Mouse (Mus musculus) heart, postnatal 0 days (tissue): ENCODE results near the gene Rmnd5a. TPM values are rescaled to one million over a fixed set of nuclear protein-coding genes. Genes with fewer than 3 reads are reported as not detected.
"Not testable (repeated sequence)": the region's sequence is repeated elsewhere in the genome, so short reads cannot be mapped to it uniquely, and the experiment has no call there.

Experiments used
- ATAC-seq: fragments of 200-750 bp; cut with Nextera tagmentation; 2 replicates; pipeline ENCODE4 v1.8.0; 2017; ENCODE audit warnings: low read depth, moderate number of reproducible peaks, moderate library complexity; ENCODE audit not compliant: insufficient read depth
- DNase-seq: peaks from one replicate; pipeline ENCODE4 v3.0.0-alpha.2; 2016; ENCODE audit warnings: low spot score
- H3K27ac ChIP-seq: fragments of 300-500 bp; sonication (generic); 2 replicates; pipeline ENCODE4 v1.5.1; 2014; ENCODE audit warnings: low read depth, mild to moderate bottlenecking
- H3K27me3 ChIP-seq: fragments of 300-500 bp; sonication (generic); 2 replicates; pipeline ENCODE4 v1.6.1; 2014; ENCODE audit warnings: low read length, mixed read lengths; ENCODE audit not compliant: control insufficient read depth, insufficient read depth
- H3K36me3 ChIP-seq: fragments of 300-500 bp; sonication (generic); replicated peaks from 2 replicates; pipeline ENCODE4 v1.6.1; 2014; ENCODE audit warnings: low read length, mixed read lengths; ENCODE audit not compliant: control insufficient read depth, insufficient read depth
- H3K4me1 ChIP-seq: fragments of 300-500 bp; sonication (generic); 2 replicates; pipeline ENCODE4 v1.6.1; 2014; ENCODE audit warnings: antibody characterized with exemption; ENCODE audit not compliant: control insufficient read depth, insufficient read depth
- H3K4me2 ChIP-seq: fragments of 300-500 bp; sonication (generic); 2 replicates; pipeline ENCODE4 v1.6.1; 2014; ENCODE audit warnings: low read depth, mild to moderate bottlenecking, low read length, moderate library complexity
- H3K4me3 ChIP-seq: fragments of 300-500 bp; sonication (generic); 2 replicates; pipeline ENCODE4 v1.5.1; 2014; ENCODE audit warnings: low read depth, low read length
- H3K9ac ChIP-seq: fragments of 300-500 bp; sonication (generic); replicated peaks from 2 replicates; pipeline ENCODE4 v1.6.1; 2014; ENCODE audit warnings: low read depth, low read length, mixed read lengths
- H3K9me3 ChIP-seq: fragments of 300-500 bp; sonication (generic); replicated peaks from 2 replicates; pipeline ENCODE4 v1.6.1; 2016; ENCODE audit warnings: low read length; ENCODE audit not compliant: control insufficient read depth
- CTCF ChIP-seq: IDR thresholded peaks from 2 replicates; pipeline ENCODE4 v1.5.1; 2016; ENCODE audit warnings: antibody characterized with exemption, control low read depth, low read depth
- EP300 ChIP-seq: IDR thresholded peaks from 2 replicates; pipeline ENCODE4 v1.6.1; 2016; ENCODE audit warnings: antibody characterized with exemption, low read depth
- WGBS: fragments of 180-500 bp; shearing (Covaris S2); extraction: QIAGEN DNeasy Blood & Tissue Kit; methylation state at CpG from one replicate; pipeline ENCODE4 v1.1.7; 2014; 5-methylcytosine and 5-hydroxymethylcytosine counted together
- polyA plus RNA-seq: library from polyadenylated mRNA; unstranded; fragments of >200 nt; fragmentation: Nextera tagmentation; extraction: Ambion mirVana; gene quantifications from 2 replicates; pipeline ENCODE4 v1.2.1, GENCODE M21; 2015
- total RNA-seq: library from RNA; depleted of rRNA; stranded (reverse); fragments of >200 nt; gene quantifications from 2 replicates; pipeline ENCODE4 v1.2.3, GENCODE M21; 2014; ENCODE audit warnings: low replicate concordance

Rmnd5a gene
- total and polyA plus RNA-seq, 2 experiments from 2014 or later: 6.9 to 35.2 TPM

DNA sequence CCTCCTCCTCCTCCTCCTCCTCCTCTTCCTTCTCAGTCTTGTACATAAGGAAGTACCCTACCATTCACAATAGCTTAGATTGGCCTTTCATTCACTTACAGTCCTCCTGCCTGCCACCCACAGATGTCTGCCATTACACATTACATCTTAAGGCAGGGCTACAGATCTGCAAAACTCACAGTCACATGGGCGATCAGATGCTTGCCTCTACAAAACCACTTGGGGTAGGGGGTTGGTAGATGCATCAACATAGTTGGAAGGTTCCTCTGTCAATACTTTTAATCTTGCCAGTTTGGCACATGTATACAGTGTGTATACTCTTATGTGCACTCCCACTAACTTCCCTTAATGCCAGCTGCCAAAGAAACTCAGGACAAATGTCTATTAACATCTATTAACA lies 39.7 kb upstream of the Rmnd5a start:
- Histone ChIP-seq H3K27me3 (no peaks in the 10 kb centered on the region), H3K36me3 (no peaks in the 10 kb centered on the region), H3K4me2 (no peak overlapping the region), H3K27ac (no peak overlapping the region), H3K9me3 (no peaks in the 10 kb centered on the region), H3K9ac (no peak overlapping the region), H3K4me1 (no peaks in the 10 kb centered on the region), H3K4me3 (no peak overlapping the region)
- ATAC-seq (no peak), DNase-seq (no peak)
- WGBS: 92% methylated on average over 1 of the region's 1 CpGs
- TF ChIP-seq EP300 (no peak), CTCF (no peak)

- not testable (repeated sequence) for H3K9ac ChIP-seq, H3K36me3 ChIP-seq, H3K4me1 ChIP-seq, H3K4me2 ChIP-seq, H3K9me3 ChIP-seq, H3K4me3 ChIP-seq, ATAC-seq, H3K27me3 ChIP-seq, DNase-seq, H3K27ac ChIP-seq
- 87% methylated on average over 2 of the region's 2 CpGs for WGBS
These were observed 39.2 kb upstream of the Rmnd5a start for GRCm38 (mm10) chr6:71479588-71479987.

DNA sequence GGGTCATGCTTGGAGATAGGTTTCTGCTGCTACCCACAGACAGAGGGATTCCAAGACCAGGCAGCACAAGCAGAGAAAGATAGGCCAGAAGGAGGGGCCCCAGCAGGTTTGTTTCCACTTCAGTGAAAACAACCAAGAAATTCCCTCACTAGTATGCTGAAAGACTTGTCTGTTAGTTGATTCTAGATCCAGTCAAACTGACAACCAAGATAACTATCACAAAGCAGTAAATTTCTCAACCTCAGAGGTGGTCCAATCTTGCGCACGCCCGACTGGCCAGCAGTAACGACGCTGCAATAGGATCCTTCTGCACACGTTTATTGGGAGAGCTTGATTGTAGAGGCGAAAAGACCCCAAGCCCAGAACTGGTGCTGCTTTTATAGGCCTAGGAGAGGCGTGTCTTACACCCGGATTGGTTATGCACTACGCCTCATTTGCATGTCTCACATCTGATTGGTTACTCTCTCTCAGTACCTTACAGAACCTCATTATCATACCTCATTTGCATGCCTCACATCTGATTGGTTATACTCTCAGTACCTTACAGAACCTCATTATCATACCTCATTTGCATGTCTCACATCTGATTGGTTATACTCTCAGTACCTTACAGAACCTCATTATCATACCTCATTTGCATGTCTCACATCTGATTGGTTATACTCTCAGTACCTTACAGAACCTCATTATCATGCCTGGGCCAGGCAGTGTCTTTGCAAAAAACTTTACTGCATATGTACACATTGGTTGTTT lies 38.6 kb upstream of the Rmnd5a start:
- not testable (repeated sequence) for ATAC-seq, DNase-seq, H3K36me3 ChIP-seq, H3K4me1 ChIP-seq, H3K27me3 ChIP-seq, H3K27ac ChIP-seq, H3K9me3 ChIP-seq, H3K4me3 ChIP-seq, H3K4me2 ChIP-seq, H3K9ac ChIP-seq
- WGBS: 94% methylated on average over 8 of the region's 10 CpGs

- Histone ChIP-seq H3K9me3 (no peaks in the 10 kb centered on the region), H3K4me1 (no peaks in the 10 kb centered on the region), H3K36me3 (no peaks in the 10 kb centered on the region), H3K4me2 (no peak overlapping the region), H3K27me3 (no peaks in the 10 kb centered on the region), H3K27ac (no peak overlapping the region), H3K9ac (no peak overlapping the region), H3K4me3 (no peak overlapping the region)
- TF ChIP-seq EP300 (no peak), CTCF (no peak)
- WGBS: 52% methylated on average over 5 of the region's 5 CpGs
- ATAC-seq: no peak
- no peak for DNase-seq
These were observed 36.3 kb upstream of the Rmnd5a start for GRCm38 (mm10) chr6:71476783-71477182.

GRCm38 (mm10) chr6:71475604-71476003 lies 35.2 kb upstream of the Rmnd5a start:
- Histone ChIP-seq H3K4me3 (no peak overlapping the region), H3K4me2 (no peak overlapping the region), H3K4me1 (no peaks in the 10 kb centered on the region), H3K27me3 (no peaks in the 10 kb centered on the region), H3K9me3 (no peaks in the 10 kb centered on the region), H3K9ac (no peak overlapping the region), H3K27ac (no peak overlapping the region), H3K36me3 (no peaks in the 10 kb centered on the region)
- TF ChIP-seq EP300 (no peak), CTCF (no peak)
- 86% methylated on average over 3 of the region's 3 CpGs for WGBS
- ATAC-seq (no peak), DNase-seq (no peak)

- ATAC-seq (no peak), DNase-seq (no peak)
- no peak overlapping the region for H3K9ac ChIP-seq
- no peak for TF ChIP-seq EP300
- TF ChIP-seq CTCF: no peak
- no peaks in the 10 kb centered on the region for H3K4me1 ChIP-seq
- WGBS: 19% methylated on average over 1 of the region's 1 CpGs
- no peak overlapping the region for H3K27ac ChIP-seq
- H3K27me3 ChIP-seq: no peaks in the 10 kb centered on the region
- no peak overlapping the region for H3K4me2 ChIP-seq
- H3K4me3 ChIP-seq: no peak overlapping the region
- no peaks in the 10 kb centered on the region for H3K9me3 ChIP-seq
- H3K36me3 ChIP-seq: no peaks in the 10 kb centered on the region
These were observed 32.3 kb upstream of the Rmnd5a start for GRCm38 (mm10) chr6:71472786-71473185.
